Mouse (Mus musculus) hindbrain, embryonic 11.5 days (tissue): ENCODE measurements around the gene Tmem116. TPM values are rescaled to one million over a fixed set of nuclear protein-coding genes. Genes with fewer than 3 reads are reported as not detected.
A peak's percentile ranks its signal among the peaks of the same experiment; 100 is the strongest.

Experiments used
- ATAC-seq: fragments of 200-750 bp; cut with Nextera tagmentation; 2 replicates; pipeline ENCODE4 v1.8.0; 2017; ENCODE audit warnings: mild to moderate bottlenecking, moderate TSS enrichment, moderate library complexity; ENCODE audit not compliant: low FRiP score
- DNase-seq: peaks from one replicate; pipeline ENCODE4 v3.0.0-alpha.2; 2015; ENCODE audit warnings: low spot score
- H3K27ac ChIP-seq: fragments of 300-500 bp; sonication (generic); 2 replicates; pipeline ENCODE4 v1.5.1; 2014; ENCODE audit warnings: mild to moderate bottlenecking, low read depth, low read length
- H3K27me3 ChIP-seq: fragments of 300-500 bp; sonication (generic); 2 replicates; pipeline ENCODE4 v1.6.1; 2014; ENCODE audit warnings: mild to moderate bottlenecking, low read length, moderate library complexity, mixed read lengths; ENCODE audit not compliant: control insufficient read depth, insufficient read depth
- H3K36me3 ChIP-seq: fragments of 300-500 bp; sonication (generic); 2 replicates; pipeline ENCODE4 v1.6.1; 2014; ENCODE audit warnings: mild to moderate bottlenecking, low read length, moderate library complexity, mixed read lengths; ENCODE audit not compliant: control insufficient read depth, insufficient read depth
- H3K4me1 ChIP-seq: fragments of 300-500 bp; sonication (generic); replicated peaks from 2 replicates; pipeline ENCODE4 v1.6.1; 2014; ENCODE audit warnings: low read length, mixed read lengths; ENCODE audit not compliant: control insufficient read depth, insufficient read depth
- H3K4me2 ChIP-seq: fragments of 300-500 bp; sonication (generic); replicated peaks from 2 replicates; pipeline ENCODE4 v1.6.1; 2014; ENCODE audit warnings: mild to moderate bottlenecking, low read depth, low read length
- H3K4me3 ChIP-seq: fragments of 300-500 bp; sonication (generic); 2 replicates; pipeline ENCODE4 v1.5.1; 2014; ENCODE audit warnings: low read depth, low read length
- H3K9ac ChIP-seq: fragments of 300-500 bp; sonication (generic); 2 replicates; pipeline ENCODE4 v1.6.1; 2014; ENCODE audit warnings: low read depth, low read length
- H3K9me3 ChIP-seq: fragments of 300-500 bp; sonication (generic); 2 replicates; pipeline ENCODE4 v1.6.1; 2016; ENCODE audit warnings: low read length; ENCODE audit not compliant: control insufficient read depth
- WGBS: fragments of 180-500 bp; shearing (Covaris S2); extraction: QIAGEN DNeasy Blood & Tissue Kit; methylation state at CpG from one replicate; pipeline ENCODE4 v1.1.7; 2014; 5-methylcytosine and 5-hydroxymethylcytosine counted together
- polyA plus RNA-seq: library from polyadenylated mRNA; unstranded; fragments of >200 nt; fragmentation: Nextera tagmentation; extraction: Ambion mirVana; gene quantifications from 2 replicates; pipeline ENCODE4 v1.2.1, GENCODE M21; 2014

The Tmem116 gene
- polyA plus RNA-seq, 1 experiment from 2014 or later = 0.85 TPM

DNA sequence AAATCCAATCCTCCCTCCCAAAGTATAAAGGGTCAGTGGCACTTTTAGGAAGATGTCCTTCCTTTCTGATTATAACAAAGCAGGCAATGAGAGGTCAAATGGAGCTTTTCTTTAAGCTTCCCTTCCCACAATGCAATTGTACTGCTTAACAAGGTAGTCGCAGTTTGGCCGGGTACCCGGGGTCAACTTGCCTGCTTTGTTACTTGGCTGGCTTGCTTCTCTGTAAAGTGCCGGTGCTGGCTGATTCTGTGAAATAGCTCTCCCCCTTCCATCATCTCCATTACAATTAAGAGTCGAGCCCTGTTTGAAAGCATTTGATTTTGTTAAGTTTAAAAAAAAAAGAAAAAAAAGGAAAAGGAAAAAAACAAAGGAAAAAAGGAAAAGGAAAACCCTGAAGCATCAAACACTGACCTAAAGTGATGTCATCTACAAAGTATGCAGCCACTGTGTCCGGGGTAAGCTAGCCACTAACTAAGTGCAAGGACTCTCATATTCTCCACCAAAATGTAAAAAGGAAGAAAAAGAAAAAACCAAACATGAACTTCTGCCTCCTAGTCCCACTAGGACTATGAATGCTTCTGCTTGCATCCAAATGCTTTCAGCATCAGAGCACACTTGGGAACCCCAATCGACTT lies 85.3 kb downstream of the Tmem116 start:
- H3K4me3 ChIP-seq = no peak overlapping the region
- no peak overlapping the region for H3K9ac ChIP-seq
- ATAC-seq (no peak), DNase-seq (no peak)
- no peaks in the 10 kb centered on the region for H3K4me1 ChIP-seq
- no peaks in the 10 kb centered on the region for H3K27me3 ChIP-seq
- peaks cover 10% of the 10 kb centered on the region; the same call in 1 of the 2 replicates for H3K36me3 ChIP-seq
- H3K4me2 ChIP-seq = no peak overlapping the region
- H3K9me3 ChIP-seq = no peaks in the 10 kb centered on the region
- WGBS = 59% methylated on average over 7 of the region's 7 CpGs
- H3K27ac ChIP-seq = no peak overlapping the region

DNA sequence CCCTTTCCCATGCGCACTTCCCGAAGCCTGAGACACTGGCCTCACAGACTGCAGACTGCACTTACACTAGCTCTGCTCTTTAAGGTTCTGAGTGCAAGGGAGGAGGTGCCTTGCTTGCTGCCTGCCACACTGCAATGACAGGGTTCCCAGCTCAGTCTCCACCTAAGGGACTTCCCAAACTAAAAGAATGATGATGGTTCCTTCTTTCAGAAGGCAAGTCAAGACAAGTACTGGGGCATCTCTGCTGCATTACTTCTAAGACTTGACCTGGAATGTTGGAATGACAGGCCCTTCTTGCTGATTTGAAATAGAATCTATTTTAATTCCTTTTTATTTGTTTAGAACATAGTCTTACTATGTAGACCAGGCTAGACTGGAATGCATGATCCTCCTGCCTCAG lies 85.9 kb downstream of the Tmem116 start:
- Histone ChIP-seq H3K4me2 (no peak overlapping the region), H3K36me3 (peaks cover 10% of the 10 kb centered on the region; the same call in 1 of the 2 replicates), H3K4me1 (no peaks in the 10 kb centered on the region; the same call in 1 of the 2 replicates), H3K27me3 (no peaks in the 10 kb centered on the region), H3K4me3 (no peak overlapping the region), H3K27ac (no peak overlapping the region), H3K9me3 (no peaks in the 10 kb centered on the region), H3K9ac (no peak overlapping the region)
- 79% methylated on average over 2 of the region's 2 CpGs for WGBS
- DNase-seq (no peak), ATAC-seq (no peak)

- 91% methylated on average over 5 of the region's 5 CpGs for WGBS
- Histone ChIP-seq H3K27ac (no peak overlapping the region), H3K4me1 (peaks cover 4% of the 10 kb centered on the region; the same call in 1 of the 2 replicates), H3K4me3 (no peak overlapping the region), H3K4me2 (no peak overlapping the region), H3K9ac (no peak overlapping the region), H3K27me3 (no peaks in the 10 kb centered on the region), H3K9me3 (no peaks in the 10 kb centered on the region), H3K36me3 (0 out of 2 replicates have a peak, but pooled peaks cover 3% of the 10 kb centered on the region)
- DNase-seq (no peak), ATAC-seq (no peak)
Observed at GRCm38 (mm10) chr5:121540066-121540465, 88.4 kb downstream of the Tmem116 start.

DNA sequence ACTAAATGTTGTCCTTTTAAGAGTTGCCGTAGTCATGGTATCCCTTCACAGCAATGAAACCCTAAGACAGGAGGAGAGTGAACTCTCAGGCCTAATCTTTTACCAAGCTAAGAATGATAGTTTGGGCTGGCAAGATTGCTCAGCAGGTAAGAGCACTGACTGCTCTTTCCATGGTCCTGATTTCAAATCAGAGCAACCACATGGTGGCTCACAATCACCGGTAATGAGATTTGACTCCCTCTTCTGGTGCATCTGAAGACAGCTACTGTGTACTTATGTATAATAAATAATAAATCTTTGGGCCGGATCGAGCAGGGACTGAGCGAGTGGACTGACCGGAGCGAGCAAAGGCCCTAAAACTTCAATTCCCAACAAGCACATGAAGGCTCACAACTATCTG lies 89.5 kb downstream of the Tmem116 start:
- Histone ChIP-seq H3K4me1 (peaks cover 4% of the 10 kb centered on the region; the same call in 1 of the 2 replicates), H3K9me3 (no peaks in the 10 kb centered on the region), H3K4me3 (no peak overlapping the region), H3K36me3 (0 out of 2 replicates have a peak, but pooled peaks cover 3% of the 10 kb centered on the region), H3K27ac (no peak overlapping the region), H3K4me2 (no peak overlapping the region), H3K27me3 (no peaks in the 10 kb centered on the region), H3K9ac (no peak overlapping the region)
- WGBS = 90% methylated on average over 7 of the region's 7 CpGs
- DNase-seq = no peak
- no peak for ATAC-seq

DNA sequence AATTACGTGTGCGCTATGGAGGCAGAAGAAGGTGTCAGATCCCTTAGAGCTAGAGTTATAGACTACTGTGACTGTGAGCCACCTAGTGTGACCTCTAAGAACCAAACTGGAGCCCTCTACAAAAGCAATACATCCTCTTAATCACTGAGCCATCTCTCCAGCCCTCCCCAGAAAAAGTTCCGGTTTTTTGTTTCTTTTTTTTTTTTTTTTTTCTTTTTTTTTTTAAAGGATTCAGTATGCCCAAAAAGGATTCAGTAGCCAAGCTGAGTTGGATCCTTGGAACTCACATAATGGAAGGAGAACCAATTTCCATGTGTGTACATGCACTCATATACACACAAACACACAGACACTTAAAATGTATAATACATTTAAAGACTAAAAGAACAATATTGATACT lies 91.7 kb downstream of the Tmem116 start:
- H3K4me2 ChIP-seq = no peak overlapping the region
- 90% methylated on average over 3 of the region's 3 CpGs for WGBS
- H3K9me3 ChIP-seq = no peaks in the 10 kb centered on the region
- H3K36me3 ChIP-seq = 0 out of 2 replicates have a peak, but pooled peaks cover 3% of the 10 kb centered on the region
- ATAC-seq (no peak), DNase-seq (no peak)
- no peak overlapping the region for H3K4me3 ChIP-seq
- no peak overlapping the region for H3K27ac ChIP-seq
- peaks cover 4% of the 10 kb centered on the region; the same call in 1 of the 2 replicates for H3K4me1 ChIP-seq
- no peaks in the 10 kb centered on the region for H3K27me3 ChIP-seq
- no peak overlapping the region for H3K9ac ChIP-seq

DNA sequence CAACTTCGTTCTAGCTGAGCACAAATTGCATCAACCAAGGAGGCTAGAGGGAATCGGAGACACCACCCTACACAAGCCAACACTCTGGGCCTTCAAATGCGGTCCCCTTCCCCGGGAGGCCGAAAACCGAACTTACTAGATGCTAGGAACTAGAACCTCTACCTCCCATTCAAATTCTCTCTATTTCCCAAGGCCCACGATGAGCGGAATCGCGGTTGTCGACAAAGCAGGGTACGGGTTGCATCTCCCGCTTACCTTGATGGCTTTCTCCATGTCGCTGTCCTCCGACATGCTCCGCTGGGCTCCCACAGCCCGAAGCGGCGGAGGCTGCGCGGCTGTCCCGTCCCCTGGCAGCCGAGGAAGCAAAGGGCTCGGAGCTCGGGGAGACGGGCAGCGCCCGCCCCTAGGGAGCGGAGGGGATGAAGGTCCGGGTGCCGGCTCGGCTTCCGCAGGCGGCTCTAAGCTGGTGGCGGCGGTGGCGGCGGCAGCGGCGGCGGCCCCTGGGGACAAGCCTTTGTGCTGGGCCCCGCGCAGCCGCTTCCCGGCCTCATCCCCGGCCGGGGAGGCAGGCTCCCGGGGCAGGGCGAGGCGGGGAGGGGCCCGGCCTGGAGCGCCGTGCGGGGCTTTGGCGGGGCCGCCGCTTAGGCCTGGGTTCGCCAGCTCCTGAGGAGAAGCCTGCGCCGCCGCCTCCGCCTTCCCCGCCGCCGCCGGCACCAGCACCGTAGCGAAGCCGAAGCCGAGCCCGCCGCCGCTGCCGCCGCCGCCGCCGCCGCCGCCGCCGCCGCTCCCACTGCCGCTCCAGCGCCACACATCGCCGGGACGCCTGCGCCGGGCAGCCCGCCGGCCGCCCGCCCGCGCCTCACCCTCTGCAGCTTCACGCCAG lies 93.5 kb downstream of the Tmem116 start, which contains the start of the genes Adam1a and Gm42878:
TSS of gene Adam1a (minus strand) at position 573 of the 883 bp plus-strand sequence.
TSS of gene Gm42878 (minus strand) at position 573 of the 883 bp plus-strand sequence.
- peak within 1 kb of the TSS; percentile 83 for H3K4me2 ChIP-seq
- no peaks in the 10 kb centered on the region for H3K9me3 ChIP-seq
- DNase-seq (peak; percentile 66), ATAC-seq (peak; percentile 33)
- H3K27ac ChIP-seq = peak within 1 kb of the TSS; percentile 96
- H3K9ac ChIP-seq = peak within 1 kb of the TSS; percentile 90
- peaks cover 4% of the 10 kb centered on the region; the same call in 1 of the 2 replicates for H3K4me1 ChIP-seq
- H3K4me3 ChIP-seq = peak within 1 kb of the TSS; percentile 100
- H3K36me3 ChIP-seq = no peaks in the 10 kb centered on the region
- no peaks in the 10 kb centered on the region for H3K27me3 ChIP-seq
- 1% methylated on average over 45 of the region's 97 CpGs for WGBS

DNA sequence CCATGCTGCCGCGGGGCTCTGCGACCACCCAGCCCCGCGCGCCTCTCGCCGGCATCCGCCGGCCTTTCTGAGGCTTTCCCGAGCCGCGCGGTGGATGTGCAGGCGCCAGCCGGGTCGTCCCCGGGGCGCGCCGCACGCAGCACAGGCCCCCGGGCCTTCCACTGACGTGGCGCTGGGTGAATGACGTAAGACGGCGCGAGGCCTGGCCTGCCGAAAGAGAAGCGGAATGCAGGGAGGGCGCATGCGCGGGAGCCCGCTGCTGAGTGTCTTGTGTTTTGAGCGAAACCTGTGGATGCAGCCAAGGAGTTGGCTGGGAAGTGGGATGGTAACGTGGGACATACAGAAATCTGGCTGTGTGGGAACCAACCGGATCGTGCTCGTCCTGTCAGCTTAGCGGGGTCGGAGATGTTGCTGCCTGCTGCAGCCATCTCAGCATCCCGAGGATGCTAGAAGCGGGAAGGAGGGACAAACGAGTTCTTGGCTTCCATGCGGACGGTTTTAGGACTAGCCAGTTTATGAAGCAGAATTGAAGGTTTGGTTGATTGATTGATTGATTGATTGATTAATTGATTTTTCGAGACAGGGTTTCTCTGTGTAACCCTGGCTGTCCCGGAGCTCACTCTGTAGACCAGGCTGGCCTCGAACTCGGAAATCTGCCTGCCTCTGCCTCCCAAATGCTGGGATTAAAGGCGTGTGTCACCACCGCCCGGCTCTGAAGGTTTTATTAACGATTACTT lies 94.3 kb downstream of the Tmem116 start, which contains the start of gene Mapkapk5:
TSS of gene Mapkapk5 (minus strand) at position 113 of the 737 bp plus-strand sequence.
- Histone ChIP-seq H3K27ac (peak within 1 kb of the TSS; percentile 96), H3K4me1 (peaks cover 4% of the 10 kb centered on the region; the same call in 1 of the 2 replicates), H3K27me3 (no peaks in the 10 kb centered on the region), H3K4me3 (peak within 1 kb of the TSS; percentile 100), H3K36me3 (no peaks in the 10 kb centered on the region), H3K4me2 (peak within 1 kb of the TSS; percentile 83), H3K9ac (peak within 1 kb of the TSS; percentile 90), H3K9me3 (no peaks in the 10 kb centered on the region)
- 3% methylated on average over 39 of the region's 55 CpGs for WGBS
- peak; percentile 96 for ATAC-seq
- DNase-seq = peak; percentile 99

GRCm38 (mm10) chr5:121546530-121546895 lies 94.8 kb downstream of the Tmem116 start:
- WGBS = 46% methylated on average over 6 of the region's 6 CpGs
- H3K27me3 ChIP-seq = no peaks in the 10 kb centered on the region
- DNase-seq = peak; percentile 58
- peak overlapping the region; percentile 83 for H3K4me2 ChIP-seq
- H3K27ac ChIP-seq = no peak overlapping the region
- peak overlapping the region; percentile 90; the same call in 1 of the 2 replicates for H3K9ac ChIP-seq
- H3K9me3 ChIP-seq = no peaks in the 10 kb centered on the region
- no peaks in the 10 kb centered on the region for H3K36me3 ChIP-seq
- H3K4me3 ChIP-seq = peak overlapping the region; percentile 100
- ATAC-seq = 0 out of 2 replicates have a peak, but pooled peaks have one; percentile 38
- peaks cover 4% of the 10 kb centered on the region; the same call in 1 of the 2 replicates for H3K4me1 ChIP-seq
